Mouse (Mus musculus): ENCODE measurements around the gene Rsu1.

Gene Rsu1

GRCm38 (mm10) chr2:13271165-13271957, at the start of gene Rsu1:
Rsu1 (minus strand) TSS chr2:13271415.
- peak; percentile 99 for DNase-seq (ENCODE audit: low spot score in 2 of 2)

- no peak for DNase-seq (ENCODE audit: low spot score in 2 of 2)
Observed at GRCm38 (mm10) chr2:13303376-13303775, 32.2 kb upstream of the Rsu1 start.

GRCm38 (mm10) chr2:13299031-13299430, 27.8 kb upstream of the Rsu1 start:
- DNase-seq (ENCODE audit: low spot score in 2 of 2) = no peak

- DNase-seq (ENCODE audit: low spot score in 2 of 2) = peak in 1 of 2 experiments; percentile 5
Observed at GRCm38 (mm10) chr2:13297733-13298132, 26.5 kb upstream of the Rsu1 start.

GRCm38 (mm10) chr2:13290661-13291060, 19.4 kb upstream of the Rsu1 start:
- no peak for DNase-seq (ENCODE audit: low spot score in 2 of 2)

- no peak for DNase-seq (ENCODE audit: low spot score in 2 of 2)
Observed at GRCm38 (mm10) chr2:13290070-13290469, 18.9 kb upstream of the Rsu1 start.

GRCm38 (mm10) chr2:13278114-13278862, 7.1 kb upstream of the Rsu1 start:
- DNase-seq (ENCODE audit: low spot score in 2 of 2) = no peak

GRCm38 (mm10) chr2:13275874-13276273, 4.7 kb upstream of the Rsu1 start:
- DNase-seq (ENCODE audit: low spot score in 2 of 2) = no peak

GRCm38 (mm10) chr2:13270736-13271135, 479 bp downstream of the Rsu1 start:
- no peak for DNase-seq (ENCODE audit: low spot score in 2 of 2)

- DNase-seq (ENCODE audit: low spot score in 2 of 2) = no peak
Observed at GRCm38 (mm10) chr2:13268681-13269293, 2.4 kb downstream of the Rsu1 start.

- peak in 1 of 2 experiments; percentile 29 for DNase-seq (ENCODE audit: low spot score in 2 of 2)
Observed at GRCm38 (mm10) chr2:13264875-13265274, 6.3 kb downstream of the Rsu1 start.

- no peak for DNase-seq (ENCODE audit: low spot score in 2 of 2)
Observed at GRCm38 (mm10) chr2:13263150-13263549, 8.1 kb downstream of the Rsu1 start.

- no peak for DNase-seq (ENCODE audit: low spot score in 2 of 2)
Observed at GRCm38 (mm10) chr2:13258606-13259005, 12.6 kb downstream of the Rsu1 start.

GRCm38 (mm10) chr2:13240711-13241110, 30.5 kb downstream of the Rsu1 start:
- no peak for DNase-seq (ENCODE audit: low spot score in 2 of 2)

- peak; percentile 4 to 42 for DNase-seq (ENCODE audit: low spot score in 2 of 2)
Observed at GRCm38 (mm10) chr2:13237140-13237901, 33.9 kb downstream of the Rsu1 start.

GRCm38 (mm10) chr2:13235696-13236095, 35.5 kb downstream of the Rsu1 start:
- no peak for DNase-seq (ENCODE audit: low spot score in 2 of 2)

GRCm38 (mm10) chr2:13234796-13235195, 36.4 kb downstream of the Rsu1 start:
- DNase-seq (ENCODE audit: low spot score in 2 of 2) = no peak

GRCm38 (mm10) chr2:13233902-13234301, 37.3 kb downstream of the Rsu1 start:
- no peak for DNase-seq (ENCODE audit: low spot score in 2 of 2)

- no peak for DNase-seq (ENCODE audit: low spot score in 2 of 2)
Observed at GRCm38 (mm10) chr2:13233254-13233835, 37.9 kb downstream of the Rsu1 start.

GRCm38 (mm10) chr2:13232305-13232704, 38.9 kb downstream of the Rsu1 start:
- no peak for DNase-seq (ENCODE audit: low spot score in 2 of 2)

GRCm38 (mm10) chr2:13229686-13230085, 41.5 kb downstream of the Rsu1 start:
- no peak for DNase-seq (ENCODE audit: low spot score in 2 of 2)

All from left cerebral cortex, adult 9 months (tissue).